Mouse (Mus musculus) right cerebral cortex, postnatal 14 days (tissue): Measurements from ENCODE around the gene Kcnk13.

Source experiments
- DNase-seq: peaks from one replicate; pipeline ENCODE4 v3.0.0; 2022

Gene Kcnk13

GRCm38 (mm10) chr12:100023821-100024365 lies 59.6 kb downstream of the Kcnk13 start:
- no peak for DNase-seq

- no peak for DNase-seq
Observed at GRCm38 (mm10) chr12:100025675-100026074, 61.4 kb downstream of the Kcnk13 start.

DNA sequence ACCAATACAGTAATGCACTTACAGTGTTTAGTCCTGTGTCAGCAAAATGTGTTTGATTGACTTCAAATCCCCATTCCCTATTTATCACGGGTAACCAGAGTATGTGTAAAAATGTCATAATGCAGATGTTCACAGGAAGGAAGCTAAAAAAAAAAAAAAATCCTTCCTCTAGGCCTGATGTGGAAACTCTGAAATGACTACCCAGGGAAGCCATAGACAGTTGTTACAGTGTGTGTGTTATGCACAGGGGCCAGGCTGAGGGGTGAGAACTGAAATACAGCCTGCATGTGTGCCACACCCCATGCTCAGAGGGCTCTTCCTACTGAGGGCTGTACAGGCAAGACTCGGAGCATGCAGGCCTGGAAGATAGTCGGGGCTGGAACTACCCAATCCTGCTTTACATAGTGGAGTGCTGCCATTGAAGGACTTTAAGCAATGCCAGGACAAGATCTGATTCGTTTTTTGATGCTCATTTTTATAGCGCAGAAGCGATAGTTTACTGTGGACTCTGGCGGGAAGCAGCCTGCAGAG lies 62.5 kb downstream of the Kcnk13 start:
- no peak for DNase-seq

GRCm38 (mm10) chr12:100027281-100027680 lies 63.0 kb downstream of the Kcnk13 start:
- DNase-seq, result no peak

GRCm38 (mm10) chr12:100031681-100032080 lies 67.4 kb downstream of the Kcnk13 start:
- no peak for DNase-seq

DNA sequence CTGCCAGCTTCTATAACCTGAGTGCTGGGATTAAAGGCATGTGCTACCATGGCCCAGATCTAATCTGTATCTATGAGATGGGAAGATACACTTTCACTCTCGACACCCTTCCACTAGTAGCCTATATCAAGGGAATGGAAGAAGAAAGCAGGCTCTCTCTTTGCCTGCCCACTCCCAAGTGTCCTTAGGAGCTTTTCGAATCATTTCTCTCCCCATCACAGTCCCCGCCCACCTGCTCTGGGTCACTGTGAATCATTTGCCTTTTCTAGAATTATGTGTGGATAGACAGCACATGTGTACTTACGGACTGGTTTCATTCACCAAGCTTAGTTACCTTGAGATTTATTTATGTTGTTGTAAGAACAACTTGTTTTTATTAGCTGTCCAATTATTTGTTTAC lies 68.2 kb downstream of the Kcnk13 start:
- no peak for DNase-seq

DNA sequence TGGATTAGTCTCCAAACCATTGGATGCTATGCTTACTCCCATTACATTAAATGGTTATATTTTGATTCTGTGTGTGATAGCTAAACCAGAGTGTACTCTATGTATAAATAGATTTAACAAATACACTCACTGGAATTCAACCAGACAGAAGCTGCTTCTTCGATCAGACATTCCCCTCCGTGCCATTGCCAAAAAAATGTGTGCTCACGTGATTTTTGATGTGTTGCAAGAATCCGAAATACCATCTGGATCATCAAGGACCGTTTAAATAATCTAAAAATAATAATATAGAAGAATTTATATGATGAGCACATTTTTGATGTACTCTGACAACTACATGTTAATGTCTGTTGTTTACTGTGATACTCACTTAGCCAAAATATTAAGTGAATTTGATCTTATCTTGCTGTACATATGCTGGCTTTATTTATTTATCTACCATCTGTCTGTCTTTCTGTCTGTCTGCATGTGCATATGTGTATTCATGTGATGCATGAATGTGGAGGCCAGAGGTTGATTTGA lies 74.5 kb downstream of the Kcnk13 start:
- DNase-seq, result no peak

DNA sequence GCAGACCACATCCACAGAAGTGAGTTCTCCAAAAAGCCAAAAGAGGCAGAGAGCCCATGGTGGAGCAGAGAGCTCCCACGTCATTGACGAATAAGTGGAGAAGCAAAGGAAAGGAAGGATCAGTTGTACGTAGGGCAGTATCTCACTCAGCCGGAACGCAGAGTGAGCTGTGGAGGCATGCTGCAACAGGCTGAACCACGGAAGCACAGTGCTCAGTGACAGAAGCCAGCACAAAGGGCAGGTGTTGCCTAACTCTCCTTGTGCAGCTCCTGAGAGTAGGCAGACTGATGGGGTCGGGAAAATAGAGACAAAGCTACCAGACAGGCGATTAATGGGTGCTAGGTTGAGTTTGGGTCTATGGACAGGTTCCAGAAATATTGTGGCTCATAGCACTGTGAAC lies 77.8 kb downstream of the Kcnk13 start:
- no peak for DNase-seq

GRCm38 (mm10) chr12:100044704-100045103 lies 80.4 kb downstream of the Kcnk13 start:
- no peak for DNase-seq

DNA sequence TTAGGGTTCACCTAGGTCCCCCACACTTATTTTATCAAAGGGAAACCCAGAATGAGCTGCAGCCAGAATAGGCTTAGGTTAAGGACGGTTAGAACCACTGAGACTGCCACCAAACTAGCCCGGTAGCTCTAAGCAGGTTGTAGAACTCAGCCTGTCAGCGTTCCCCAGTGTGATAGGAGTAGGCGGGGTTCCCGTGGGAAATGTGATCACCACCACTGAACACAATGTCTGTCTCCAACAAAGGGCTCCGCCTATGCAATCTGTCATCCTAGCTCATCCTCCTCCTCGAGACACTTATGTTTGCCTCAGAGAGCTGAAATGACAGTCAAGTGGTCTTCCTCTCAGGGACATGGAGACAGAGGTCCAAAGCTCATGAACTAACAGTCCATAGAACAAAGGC lies 86.3 kb downstream of the Kcnk13 start:
- DNase-seq, result no peak

GRCm38 (mm10) chr12:100053617-100054016 lies 89.3 kb downstream of the Kcnk13 start:
- no peak for DNase-seq

DNA sequence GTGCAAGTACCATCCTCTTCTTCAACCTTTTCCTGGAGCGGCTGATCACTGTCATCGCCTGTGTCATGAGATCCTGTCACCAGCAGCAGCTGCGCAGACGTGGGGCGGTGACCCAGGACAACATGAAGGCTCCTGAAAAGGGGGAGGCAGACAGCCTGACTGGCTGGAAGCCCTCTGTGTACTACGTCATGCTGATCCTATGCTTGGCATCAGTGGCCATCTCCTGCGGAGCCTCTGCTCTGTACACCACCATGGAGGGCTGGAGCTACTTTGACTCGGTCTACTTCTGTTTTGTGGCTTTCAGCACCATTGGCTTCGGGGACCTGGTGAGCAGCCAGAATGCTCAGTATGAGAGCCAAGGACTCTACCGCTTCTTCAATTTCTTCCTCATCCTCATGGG lies 96.8 kb downstream of the Kcnk13 start:
- no peak for DNase-seq

GRCm38 (mm10) chr12:100061826-100062225 lies 97.5 kb downstream of the Kcnk13 start:
- DNase-seq, result no peak

DNA sequence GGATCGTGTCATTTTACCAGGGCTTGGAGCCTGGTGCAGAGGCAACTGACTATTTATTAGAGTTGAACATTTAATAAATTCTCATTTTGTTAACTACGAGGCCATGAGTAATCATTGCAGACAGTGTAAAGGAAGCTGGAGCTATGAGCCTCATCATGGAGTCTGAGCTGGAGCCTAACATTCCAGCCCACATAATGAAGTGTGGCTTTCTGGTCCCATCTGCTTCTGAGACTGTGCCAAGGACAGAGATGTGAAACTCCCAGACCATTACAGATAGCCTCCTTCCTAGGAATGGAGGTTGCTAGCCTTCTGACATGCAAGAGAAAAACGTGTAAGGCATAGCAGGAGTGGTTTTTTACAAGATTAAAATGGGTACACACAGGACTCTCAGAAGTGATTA lies 98.3 kb downstream of the Kcnk13 start:
- no peak for DNase-seq

- no peak for DNase-seq
Observed at GRCm38 (mm10) chr12:100065109-100065508, 100.8 kb downstream of the Kcnk13 start.

- no peak for DNase-seq
Observed at GRCm38 (mm10) chr12:100067477-100067876, 103.2 kb downstream of the Kcnk13 start.

GRCm38 (mm10) chr12:100073201-100073672 lies 108.9 kb downstream of the Kcnk13 start:
- DNase-seq, result no peak

- no peak for DNase-seq
Observed at GRCm38 (mm10) chr12:100075715-100076114, 111.4 kb downstream of the Kcnk13 start.

- DNase-seq, result no peak
Observed at GRCm38 (mm10) chr12:100079636-100080286, 115.5 kb downstream of the Kcnk13 start.

GRCm38 (mm10) chr12:100088026-100088425 lies 123.7 kb downstream of the Kcnk13 start:
- DNase-seq, result no peak

GRCm38 (mm10) chr12:100089265-100089664 lies 125.0 kb downstream of the Kcnk13 start:
- no peak for DNase-seq

DNA sequence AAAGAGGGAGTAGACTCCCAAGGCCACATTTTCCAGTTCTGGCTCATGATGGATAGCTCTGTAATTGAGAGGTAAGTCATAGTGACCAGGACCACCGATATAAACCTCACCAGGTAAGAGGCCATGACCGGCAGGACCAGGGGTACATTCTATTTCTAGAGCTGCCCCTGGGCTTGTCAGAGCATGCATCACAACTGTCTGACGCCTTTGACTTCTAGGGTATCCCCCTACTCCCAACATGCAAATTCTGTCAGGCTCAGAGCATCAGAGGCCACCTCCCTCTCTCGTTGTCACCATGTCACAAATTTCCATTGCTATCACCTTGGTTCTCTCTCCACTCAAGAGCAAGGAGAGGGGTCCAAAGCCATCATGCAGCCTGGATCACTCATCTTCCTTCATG lies 126.5 kb downstream of the Kcnk13 start:
- DNase-seq, result no peak

GRCm38 (mm10) chr12:100093046-100093445 lies 128.7 kb downstream of the Kcnk13 start:
- no peak for DNase-seq

DNA sequence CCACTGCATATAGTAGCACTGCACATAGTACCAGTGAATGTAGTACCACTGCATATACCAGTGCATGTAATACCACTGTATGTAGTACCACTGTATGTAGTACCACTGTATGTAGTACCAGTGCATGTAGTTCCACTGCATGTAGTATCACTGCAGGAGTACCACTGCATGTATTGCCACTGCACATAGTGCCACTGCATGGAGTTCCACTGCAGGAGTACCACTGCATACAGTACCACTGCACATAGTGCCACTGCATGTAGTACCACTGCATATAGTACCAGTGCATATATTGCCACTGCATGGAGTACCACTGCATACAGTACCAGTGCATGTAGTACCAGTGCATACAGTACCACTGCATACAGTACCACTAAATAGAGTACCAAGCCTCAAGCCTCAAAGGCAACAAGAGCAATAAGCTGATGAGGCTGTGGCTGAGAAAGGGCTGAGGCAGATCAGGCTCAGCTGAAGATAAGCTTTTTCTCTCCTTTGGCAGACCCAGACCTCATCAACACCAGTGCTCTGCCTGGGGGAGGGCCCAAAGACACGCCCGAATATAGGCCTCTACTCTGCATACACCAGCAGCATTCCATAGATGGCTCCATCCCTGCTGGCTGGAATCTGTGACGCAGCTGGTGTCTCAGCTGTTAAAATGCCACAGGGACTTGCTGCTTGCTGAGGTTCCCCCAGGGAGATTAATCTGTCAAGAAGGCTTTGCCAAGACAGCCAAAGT lies 135.8 kb downstream of the Kcnk13 start:
- no peak for DNase-seq
